Mouse (Mus musculus) liver, embryonic 11.5 days (tissue): ENCODE measurements at regions not wholly inside any gene's neighbourhood (a gene's known extent, or its start where the extent isn't known, plus 50 kb on each side); places are given as distances from the start of the nearest gene placed in this dataset.
A peak's percentile ranks its signal among the peaks of the same experiment; 100 is the strongest.

Experiments
- ATAC-seq: fragments of 200-750 bp; cut with Nextera tagmentation; replicated peaks from 2 replicates; pipeline ENCODE4 v1.8.0; 2017; ENCODE audit warnings: moderate number of reproducible peaks, mild to moderate bottlenecking, moderate TSS enrichment, moderate library complexity; ENCODE audit not compliant: low FRiP score
- DNase-seq: peaks from one replicate; pipeline ENCODE4 v3.0.0-alpha.2; 2017; ENCODE audit warnings: low spot score
- H3K27ac ChIP-seq: fragments of 300-500 bp; sonication (generic); 2 replicates; pipeline ENCODE4 v1.5.1; 2014; ENCODE audit warnings: mild to moderate bottlenecking, low read depth, low read length, control low read depth
- H3K27me3 ChIP-seq: fragments of 300-500 bp; sonication (generic); replicated peaks from 2 replicates; pipeline ENCODE4 v1.6.1; 2014; ENCODE audit warnings: low read length, mixed read lengths; ENCODE audit not compliant: control insufficient read depth, insufficient read depth
- H3K36me3 ChIP-seq: fragments of 300-500 bp; sonication (generic); 2 replicates; pipeline ENCODE4 v1.6.1; 2014; ENCODE audit warnings: mild to moderate bottlenecking, low read length, moderate library complexity, mixed read lengths; ENCODE audit not compliant: control insufficient read depth, insufficient read depth
- H3K4me1 ChIP-seq: fragments of 300-500 bp; sonication (generic); replicated peaks from 2 replicates; pipeline ENCODE4 v1.6.1; 2014; ENCODE audit warnings: low read length, mixed read lengths; ENCODE audit not compliant: control insufficient read depth, insufficient read depth
- H3K4me2 ChIP-seq: fragments of 300-500 bp; sonication (generic); 2 replicates; pipeline ENCODE4 v1.6.1; 2014; ENCODE audit warnings: mild to moderate bottlenecking, control low read depth, moderate library complexity
- H3K4me3 ChIP-seq: fragments of 300-500 bp; sonication (generic); 2 replicates; pipeline ENCODE4 v1.5.1; 2014; ENCODE audit warnings: low read depth, low read length, control low read depth
- H3K9ac ChIP-seq: fragments of 300-500 bp; sonication (generic); 2 replicates; pipeline ENCODE4 v1.6.1; 2014; ENCODE audit warnings: low read depth, low read length, control low read depth
- H3K9me3 ChIP-seq: fragments of 300-500 bp; sonication (generic); 2 replicates; pipeline ENCODE4 v1.6.1; 2016; ENCODE audit warnings: low read length, inconsistent platforms, mixed read lengths; ENCODE audit not compliant: control insufficient read depth
- WGBS: fragments of 180-500 bp; shearing (Covaris S2); extraction: QIAGEN DNeasy Blood & Tissue Kit; methylation state at CpG from one replicate; pipeline ENCODE4 v1.1.7; 2014; 5-methylcytosine and 5-hydroxymethylcytosine counted together

- Histone ChIP-seq H3K9ac (no peak overlapping the region), H3K36me3 (no peaks in the 10 kb centered on the region), H3K9me3 (no peaks in the 10 kb centered on the region), H3K4me3 (no peak overlapping the region), H3K27ac (no peak overlapping the region), H3K27me3 (no peaks in the 10 kb centered on the region), H3K4me1 (no peaks in the 10 kb centered on the region), H3K4me2 (no peak overlapping the region)
- DNase-seq (no peak), ATAC-seq (no peak)
- 76% methylated on average over 4 of the region's 4 CpGs for WGBS
Observed at GRCm38 (mm10) chr5:52092273-52092672, 98.0 kb downstream of the Dhx15 start.

GRCm38 (mm10) chr5:52088131-52088530, 102.2 kb downstream of the Dhx15 start:
- Histone ChIP-seq H3K4me1 (no peaks in the 10 kb centered on the region), H3K36me3 (no peaks in the 10 kb centered on the region), H3K9ac (no peak overlapping the region), H3K4me3 (no peak overlapping the region), H3K27me3 (no peaks in the 10 kb centered on the region), H3K27ac (no peak overlapping the region), H3K9me3 (no peaks in the 10 kb centered on the region), H3K4me2 (no peak overlapping the region)
- no peak for ATAC-seq
- DNase-seq, result no peak
- WGBS, result 79% methylated on average over 10 of the region's 10 CpGs

GRCm38 (mm10) chr5:52086766-52087429, 103.4 kb downstream of the Dhx15 start:
- H3K36me3 ChIP-seq, result no peaks in the 10 kb centered on the region
- DNase-seq (no peak), ATAC-seq (0 out of 2 replicates have a peak, but pooled peaks have one; percentile 18)
- H3K9ac ChIP-seq, result no peak overlapping the region
- H3K4me1 ChIP-seq, result no peaks in the 10 kb centered on the region
- no peaks in the 10 kb centered on the region for H3K27me3 ChIP-seq
- no peak overlapping the region for H3K27ac ChIP-seq
- 40% methylated on average over 7 of the region's 7 CpGs for WGBS
- H3K4me2 ChIP-seq, result no peak overlapping the region
- no peak overlapping the region for H3K4me3 ChIP-seq
- no peaks in the 10 kb centered on the region for H3K9me3 ChIP-seq

- Histone ChIP-seq H3K27me3 (no peaks in the 10 kb centered on the region), H3K36me3 (no peaks in the 10 kb centered on the region), H3K4me1 (no peaks in the 10 kb centered on the region), H3K27ac (no peak overlapping the region), H3K9me3 (no peaks in the 10 kb centered on the region), H3K4me2 (no peak overlapping the region), H3K4me3 (no peak overlapping the region), H3K9ac (no peak overlapping the region)
- 59% methylated on average over 4 of the region's 4 CpGs for WGBS
- DNase-seq (no peak), ATAC-seq (no peak)
Observed at GRCm38 (mm10) chr5:52080268-52080667, 110.0 kb downstream of the Dhx15 start.

GRCm38 (mm10) chr5:52077696-52078095, 112.6 kb downstream of the Dhx15 start:
- Histone ChIP-seq H3K4me3 (no peak overlapping the region), H3K4me1 (no peaks in the 10 kb centered on the region), H3K27me3 (no peaks in the 10 kb centered on the region), H3K36me3 (no peaks in the 10 kb centered on the region), H3K9me3 (no peaks in the 10 kb centered on the region), H3K27ac (no peak overlapping the region), H3K9ac (no peak overlapping the region), H3K4me2 (no peak overlapping the region)
- 75% methylated on average over 3 of the region's 3 CpGs for WGBS
- DNase-seq (no peak), ATAC-seq (no peak)

- 85% methylated on average over 2 of the region's 2 CpGs for WGBS
- Histone ChIP-seq H3K27ac (no peak overlapping the region), H3K9ac (no peak overlapping the region), H3K4me2 (no peak overlapping the region), H3K4me1 (no peaks in the 10 kb centered on the region), H3K27me3 (no peaks in the 10 kb centered on the region), H3K9me3 (no peaks in the 10 kb centered on the region), H3K36me3 (no peaks in the 10 kb centered on the region), H3K4me3 (no peak overlapping the region)
- no peak for DNase-seq
- ATAC-seq, result no peak
Observed at GRCm38 (mm10) chr5:52075096-52075495, 115.2 kb downstream of the Dhx15 start.

- H3K9ac ChIP-seq, result no peak overlapping the region
- peak; percentile 72 for DNase-seq
- H3K4me1 ChIP-seq, result no peaks in the 10 kb centered on the region
- H3K27ac ChIP-seq, result no peak overlapping the region
- no peaks in the 10 kb centered on the region for H3K9me3 ChIP-seq
- H3K4me3 ChIP-seq, result no peak overlapping the region
- H3K4me2 ChIP-seq, result no peak overlapping the region
- H3K27me3 ChIP-seq, result no peaks in the 10 kb centered on the region
- ATAC-seq, result peak; percentile 54; the same call in 1 of the 2 replicates
- 33% methylated on average over 16 of the region's 16 CpGs for WGBS
- H3K36me3 ChIP-seq, result no peaks in the 10 kb centered on the region
Observed at GRCm38 (mm10) chr5:52064804-52065451, 125.4 kb downstream of the Dhx15 start.

GRCm38 (mm10) chr5:52062214-52062613, 128.1 kb downstream of the Dhx15 start:
- Histone ChIP-seq H3K4me3 (no peak overlapping the region), H3K36me3 (no peaks in the 10 kb centered on the region), H3K9me3 (no peaks in the 10 kb centered on the region), H3K27me3 (no peaks in the 10 kb centered on the region), H3K9ac (no peak overlapping the region), H3K4me2 (no peak overlapping the region), H3K27ac (no peak overlapping the region), H3K4me1 (no peaks in the 10 kb centered on the region)
- WGBS, result 85% methylated on average over 4 of the region's 4 CpGs
- ATAC-seq, result no peak
- DNase-seq, result no peak

- no peaks in the 10 kb centered on the region for H3K27me3 ChIP-seq
- no peak overlapping the region for H3K4me2 ChIP-seq
- no peak overlapping the region for H3K27ac ChIP-seq
- no peak overlapping the region for H3K4me3 ChIP-seq
- H3K36me3 ChIP-seq, result no peaks in the 10 kb centered on the region
- ATAC-seq (no peak), DNase-seq (no peak)
- no peak overlapping the region for H3K9ac ChIP-seq
- no peaks in the 10 kb centered on the region for H3K4me1 ChIP-seq
- no peaks in the 10 kb centered on the region for H3K9me3 ChIP-seq
- whole genome bisulfite sequencing, result 81% methylated on average over 6 of the region's 6 CpGs
Observed at GRCm38 (mm10) chr5:52061226-52061625, 129.1 kb downstream of the Dhx15 start.
